Mouse (Mus musculus) thymus, postnatal 14 days (tissue): ENCODE measurements around the gene Prim2.
A peak's percentile ranks its signal among the peaks of the same experiment; 100 is the strongest.

Source experiments
- DNase-seq: peaks from one replicate; pipeline ENCODE4 v3.0.0; 2021

The Prim2 gene

GRCm38 (mm10) chr1:33599698-33600097 lies 69.9 kb downstream of the Prim2 start:
- no peak for DNase-seq

GRCm38 (mm10) chr1:33599019-33599667 lies 70.5 kb downstream of the Prim2 start:
- DNase-seq: no peak

GRCm38 (mm10) chr1:33597043-33597442 lies 72.6 kb downstream of the Prim2 start:
- no peak for DNase-seq

- DNase-seq: no peak
Measured at GRCm38 (mm10) chr1:33595936-33596335, 73.7 kb downstream of the Prim2 start.

- DNase-seq: no peak
Measured at GRCm38 (mm10) chr1:33594966-33595365, 74.6 kb downstream of the Prim2 start.

GRCm38 (mm10) chr1:33593718-33594388 lies 75.7 kb downstream of the Prim2 start:
- no peak for DNase-seq

GRCm38 (mm10) chr1:33591997-33592608 lies 77.5 kb downstream of the Prim2 start:
- DNase-seq: no peak

- DNase-seq: no peak
Measured at GRCm38 (mm10) chr1:33590556-33591411, 78.8 kb downstream of the Prim2 start.

GRCm38 (mm10) chr1:33589531-33589930 lies 80.1 kb downstream of the Prim2 start:
- DNase-seq: no peak

- no peak for DNase-seq
Measured at GRCm38 (mm10) chr1:33588557-33588956, 81.0 kb downstream of the Prim2 start.

- no peak for DNase-seq
Measured at GRCm38 (mm10) chr1:33584590-33584978, 85.0 kb downstream of the Prim2 start.

GRCm38 (mm10) chr1:33583817-33584589 lies 85.6 kb downstream of the Prim2 start:
- DNase-seq: no peak

GRCm38 (mm10) chr1:33578593-33578992 lies 91.0 kb downstream of the Prim2 start:
- peak; percentile 73 for DNase-seq

GRCm38 (mm10) chr1:33574459-33574858 lies 95.1 kb downstream of the Prim2 start:
- DNase-seq: no peak

- peak; percentile 72 for DNase-seq
Measured at GRCm38 (mm10) chr1:33565764-33566401, 103.7 kb downstream of the Prim2 start.

GRCm38 (mm10) chr1:33564032-33564431 lies 105.6 kb downstream of the Prim2 start:
- DNase-seq: peak; percentile 57

- no peak for DNase-seq
Measured at GRCm38 (mm10) chr1:33563611-33564010, 106.0 kb downstream of the Prim2 start.

GRCm38 (mm10) chr1:33556638-33557037 lies 113.0 kb downstream of the Prim2 start:
- no peak for DNase-seq

- DNase-seq: no peak
Measured at GRCm38 (mm10) chr1:33555626-33556025, 114.0 kb downstream of the Prim2 start.

GRCm38 (mm10) chr1:33551350-33551749 lies 118.2 kb downstream of the Prim2 start:
- DNase-seq: no peak

- no peak for DNase-seq
Measured at GRCm38 (mm10) chr1:33541708-33542107, 127.9 kb downstream of the Prim2 start.

GRCm38 (mm10) chr1:33537948-33538347 lies 131.6 kb downstream of the Prim2 start:
- DNase-seq: no peak
